Mouse (Mus musculus) brain, adult 2 months (tissue): ENCODE measurements at regions not wholly inside any gene's neighbourhood (a gene's known extent, or its start where the extent isn't known, plus 50 kb on each side); places are given as distances from the start of the nearest gene placed in this dataset.
A peak's percentile ranks its signal among the peaks of the same experiment; 100 is the strongest.

ENCODE experiments used
- DNase-seq: peaks from one replicate; pipeline ENCODE4 v3.0.0; 2011; ENCODE audit warnings: low read depth, low spot score

DNA sequence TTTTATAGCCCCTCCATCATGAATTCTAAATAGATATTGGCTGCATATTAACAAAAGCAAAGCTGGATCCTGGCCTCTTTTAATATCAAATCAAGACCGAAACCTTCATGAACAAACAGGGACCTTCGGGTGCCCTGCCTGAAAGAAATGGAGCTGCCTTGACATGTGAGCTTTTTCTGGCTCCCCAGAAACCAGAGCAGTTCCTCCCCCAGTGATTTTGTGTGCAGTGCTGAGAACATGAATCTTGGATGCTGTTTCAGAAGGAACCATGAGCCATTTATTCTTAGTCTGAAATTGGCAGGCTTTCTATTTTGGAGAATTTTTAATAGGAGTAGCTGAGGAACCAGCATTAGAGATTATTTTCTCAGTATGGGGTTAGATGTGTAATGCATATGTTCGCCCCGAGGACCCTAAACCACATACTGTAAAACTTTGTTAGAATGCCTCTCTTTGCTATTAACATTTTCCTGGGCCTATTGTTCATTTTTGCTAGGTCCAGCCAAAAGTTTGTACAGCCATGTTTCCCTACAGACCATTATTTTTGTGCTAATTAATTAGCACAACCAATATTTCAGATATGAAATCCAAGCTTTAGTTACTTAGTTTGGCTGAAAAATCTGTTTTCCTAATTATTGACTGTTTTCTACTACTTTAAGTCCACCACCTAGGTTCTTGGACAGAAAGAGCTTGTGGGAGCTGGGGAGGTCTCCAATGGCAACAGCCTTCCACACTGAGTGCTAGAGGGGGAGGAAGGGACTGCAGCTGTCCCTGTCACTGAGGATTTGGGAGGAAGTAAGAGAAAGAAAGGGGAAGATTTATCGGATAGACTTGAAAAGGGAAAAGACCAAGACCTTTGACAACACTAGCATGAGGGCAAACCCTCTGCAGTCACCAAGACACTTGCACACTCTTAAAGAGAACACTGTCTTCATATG is 613.0 kb downstream of the Nfib start:
- peak; percentile 75 for DNase-seq

DNA sequence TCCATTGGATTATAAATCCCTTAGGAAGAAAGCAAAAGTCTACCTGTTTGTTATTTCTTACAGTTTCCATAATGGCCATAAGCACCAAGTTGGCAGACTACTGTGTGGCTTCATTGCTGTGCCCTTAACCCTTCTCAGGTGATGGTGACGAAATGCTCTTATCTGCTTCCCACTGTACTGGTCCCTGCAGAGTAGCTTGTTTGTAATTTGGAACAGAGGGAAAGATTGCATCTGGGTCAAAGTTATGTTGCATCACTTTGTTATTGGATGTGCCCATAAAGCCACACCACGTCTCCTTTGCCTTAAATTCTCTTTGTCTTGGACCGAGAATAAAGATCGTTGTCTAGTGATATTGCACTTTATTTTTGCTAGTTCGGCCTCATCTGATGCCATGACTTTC is 615.9 kb downstream of the Nfib start:
- DNase-seq = no peak

DNA sequence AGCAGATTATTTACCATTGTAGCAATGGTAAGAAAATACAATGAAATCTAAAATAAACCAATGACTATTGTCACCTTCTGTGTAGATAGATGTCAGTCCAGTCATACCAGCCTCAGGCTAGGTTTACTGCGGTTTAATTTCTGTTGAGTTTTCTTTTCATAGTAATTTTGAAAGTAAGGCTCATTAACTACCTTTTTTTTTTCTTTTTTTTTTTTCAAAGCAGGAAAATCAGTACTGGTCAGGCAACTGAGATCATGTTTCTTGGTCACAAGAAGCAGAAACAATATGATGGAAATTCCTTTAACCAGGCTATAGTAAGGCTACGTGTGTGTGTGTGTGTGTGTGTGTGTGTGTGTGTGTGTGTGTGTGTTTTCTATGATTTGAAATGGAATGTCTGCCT is 622.0 kb downstream of the Nfib start:
- DNase-seq = no peak

DNA sequence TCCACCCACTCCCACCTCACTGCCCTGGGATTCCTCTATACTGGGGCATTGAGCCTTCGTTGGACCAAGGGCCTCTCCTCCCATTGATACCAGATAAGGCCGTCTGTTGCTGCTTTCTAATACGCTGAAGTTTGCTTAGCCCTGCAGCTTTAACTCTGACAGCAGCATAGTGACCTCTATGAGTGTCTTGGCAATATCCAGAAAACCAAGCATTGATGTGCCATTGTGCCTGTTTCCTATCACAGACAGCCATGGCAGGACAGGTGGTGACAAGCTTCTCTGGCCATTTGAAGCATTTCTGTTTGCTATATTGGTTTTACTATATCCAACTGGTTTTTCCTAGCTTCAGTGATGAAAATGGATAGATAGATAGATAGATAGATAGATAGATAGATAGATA is 625.4 kb upstream of the Mpdz start:
- DNase-seq = no peak

DNA sequence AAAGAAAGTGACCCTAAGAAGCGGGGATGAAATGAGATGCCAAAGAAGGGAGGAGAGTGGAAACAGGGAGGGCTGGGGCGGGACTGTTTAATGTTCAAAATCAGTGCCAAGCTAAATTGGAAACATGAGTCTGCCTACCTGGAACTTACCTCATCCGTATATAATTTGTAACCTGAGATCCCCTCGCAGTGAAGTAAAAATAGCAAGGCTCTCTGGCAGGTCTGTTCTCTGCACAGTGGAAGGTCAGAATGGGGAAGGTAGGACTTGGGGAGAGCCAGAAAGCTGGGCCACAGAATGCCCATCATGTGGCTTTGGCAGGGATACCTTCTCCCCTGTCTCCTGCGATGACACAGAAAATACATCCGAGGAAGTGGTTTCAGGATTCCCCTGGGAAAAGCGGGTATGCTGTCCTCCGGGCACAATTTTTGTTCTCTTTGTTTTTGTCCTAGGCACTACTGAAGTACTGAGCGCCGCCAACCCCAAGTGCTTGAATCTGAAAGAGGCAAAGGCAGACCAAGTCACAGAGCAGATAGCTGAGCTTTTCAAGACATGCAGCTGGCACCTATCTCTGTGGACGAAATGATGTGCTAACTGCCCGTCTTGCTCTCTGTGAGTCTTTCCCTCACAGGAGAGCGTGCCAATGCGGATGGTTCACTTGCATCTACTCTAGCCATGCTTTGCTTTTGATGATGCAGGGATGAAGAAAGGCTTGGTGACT is 623.2 kb upstream of the Mpdz start:
- DNase-seq = peak; percentile 87

DNA sequence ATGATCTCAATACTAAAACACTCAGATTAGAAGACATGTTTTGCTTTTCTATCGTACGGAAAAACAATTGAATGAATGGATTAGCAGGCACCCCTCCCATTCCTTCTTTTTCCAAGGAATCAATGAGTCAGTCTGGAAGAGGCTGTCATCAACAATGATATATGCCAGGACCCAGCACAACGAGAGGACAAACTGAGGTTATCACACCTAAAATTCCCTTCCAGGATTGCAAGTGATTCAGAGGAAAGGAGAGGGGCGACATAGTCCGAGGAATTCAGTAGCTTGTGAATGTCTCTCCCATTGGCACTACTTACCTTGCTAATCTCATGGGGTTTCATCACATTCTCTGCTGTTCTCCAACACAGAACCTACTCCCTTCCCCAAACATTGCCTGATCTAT is 620.1 kb upstream of the Mpdz start:
- no peak for DNase-seq

DNA sequence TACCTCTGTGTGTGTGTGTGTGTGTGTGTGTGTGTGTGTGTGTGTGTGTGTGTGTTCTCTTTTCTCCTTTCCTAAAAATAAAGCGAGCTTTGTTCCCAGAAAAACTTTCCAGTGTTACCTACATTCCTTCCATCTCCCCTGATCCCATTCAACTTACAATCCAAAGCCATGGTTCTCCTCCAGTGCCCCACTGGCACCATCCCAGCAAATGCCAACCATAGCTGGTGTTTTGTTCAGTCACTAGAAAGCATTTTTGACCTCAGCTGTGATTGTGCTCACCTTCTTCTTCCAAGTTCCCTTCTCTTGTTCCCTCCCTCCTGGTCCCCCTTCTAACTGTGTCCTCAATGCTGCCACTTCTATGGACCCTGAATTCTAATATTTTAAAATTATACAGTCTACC is 614.1 kb upstream of the Mpdz start:
- no peak for DNase-seq

DNA sequence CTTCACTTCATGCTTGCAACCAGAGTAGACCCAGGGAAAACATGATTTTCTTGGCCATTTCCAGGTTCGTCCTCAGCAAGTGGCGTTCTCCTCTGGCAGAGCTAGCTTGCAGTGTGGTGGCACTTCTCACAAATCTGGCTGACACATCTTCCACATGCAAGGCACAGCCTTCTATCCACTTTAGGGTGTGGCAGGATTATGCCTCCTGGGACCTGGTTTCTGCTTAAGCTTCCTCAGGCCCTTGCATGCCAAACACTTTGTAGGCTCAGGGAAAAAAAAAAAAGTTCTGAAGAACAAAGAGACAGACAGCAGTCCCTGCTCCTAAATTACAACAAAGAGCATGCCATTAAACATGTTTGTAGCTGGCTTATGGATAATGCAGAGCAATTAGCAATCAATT is 605.6 kb upstream of the Mpdz start:
- no peak for DNase-seq

DNA sequence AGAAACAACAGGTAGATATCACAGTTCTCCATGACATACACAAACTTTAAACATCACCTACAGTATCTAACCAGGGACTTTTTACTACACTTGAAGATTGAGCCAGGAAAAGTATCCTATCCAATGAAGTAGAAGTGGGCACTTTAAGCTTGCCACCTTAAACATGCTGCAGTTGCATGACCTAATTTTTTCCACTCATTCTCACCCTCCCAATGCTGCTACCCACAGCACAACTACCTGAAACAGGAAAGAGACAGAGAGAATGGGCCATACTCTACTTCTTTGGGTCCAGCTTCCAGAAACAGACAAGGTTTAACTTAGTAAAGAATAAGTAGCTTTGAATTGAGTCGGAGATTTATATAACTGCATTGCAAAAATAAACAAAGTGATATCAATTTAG is 594.9 kb upstream of the Mpdz start:
- DNase-seq = no peak

DNA sequence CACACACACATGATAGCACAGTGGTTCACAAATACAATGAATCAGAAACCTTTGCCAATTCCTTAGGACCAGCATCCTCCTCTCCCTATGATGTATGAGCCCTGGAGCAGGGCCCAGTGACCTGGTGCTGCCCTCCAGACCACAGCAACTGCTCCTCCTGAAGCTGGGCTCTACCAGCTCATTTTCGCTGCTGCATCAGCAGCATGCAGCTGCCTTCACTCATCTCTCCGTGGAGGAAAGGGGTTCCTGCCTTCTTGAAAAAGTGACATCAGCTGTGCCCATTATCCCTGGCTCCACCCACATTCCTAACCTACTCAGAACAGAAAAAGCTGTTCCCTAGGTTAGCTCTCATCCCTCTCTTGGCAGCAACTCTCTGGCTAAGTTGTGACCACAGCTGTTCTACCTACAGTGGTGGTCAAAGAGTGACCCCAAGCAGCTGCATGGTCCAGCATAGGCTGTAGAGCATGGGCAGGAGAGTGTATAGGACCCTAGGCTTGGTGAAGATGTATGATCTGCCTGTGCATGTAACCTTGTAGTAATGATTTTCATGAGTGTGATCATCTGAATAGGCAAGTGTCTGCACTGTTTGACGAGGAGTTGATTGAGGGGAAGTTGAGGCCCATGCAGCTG is 592.6 kb upstream of the Mpdz start:
- no peak for DNase-seq

DNA sequence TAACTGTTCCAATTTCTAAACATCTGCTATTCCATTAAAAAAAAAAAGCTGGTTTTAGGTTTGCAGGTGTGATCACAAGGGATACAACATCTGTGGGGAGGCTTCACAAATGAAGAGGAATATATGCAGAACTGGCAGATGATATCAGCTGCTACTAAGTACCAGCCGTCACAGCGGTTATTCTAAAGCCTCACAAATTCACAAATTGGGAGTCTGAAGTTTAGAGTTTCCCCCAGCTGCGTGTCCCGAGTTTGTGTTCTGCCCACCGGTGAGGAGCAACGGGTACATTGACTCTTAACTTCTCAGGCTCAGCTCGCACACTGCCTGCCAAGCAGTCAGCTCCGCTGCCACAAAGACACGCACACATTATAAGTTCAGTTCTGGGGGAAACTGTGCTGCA is 586.6 kb upstream of the Mpdz start:
- DNase-seq = no peak

DNA sequence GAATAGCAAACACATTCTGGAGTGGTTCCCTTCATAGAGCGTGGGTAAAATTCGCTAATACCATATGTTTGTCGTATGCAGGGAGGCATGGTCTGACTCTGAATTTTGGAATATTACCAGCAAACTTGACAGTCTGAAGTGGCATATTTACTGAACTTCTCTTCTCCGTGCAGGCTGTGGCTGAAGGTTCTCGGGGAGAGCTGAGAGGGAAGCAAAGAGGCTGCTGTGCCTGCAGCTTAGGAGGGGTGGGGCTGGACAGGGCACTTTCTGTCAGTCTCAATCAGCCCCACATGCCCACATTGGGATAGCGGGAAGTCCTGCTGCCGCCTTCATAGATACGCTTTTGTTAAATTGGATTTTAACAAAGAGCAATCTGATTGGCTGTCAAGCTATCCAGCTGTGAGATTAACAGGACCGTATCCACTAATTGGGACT is 584.8 kb upstream of the Mpdz start:
- DNase-seq = peak; percentile 28

DNA sequence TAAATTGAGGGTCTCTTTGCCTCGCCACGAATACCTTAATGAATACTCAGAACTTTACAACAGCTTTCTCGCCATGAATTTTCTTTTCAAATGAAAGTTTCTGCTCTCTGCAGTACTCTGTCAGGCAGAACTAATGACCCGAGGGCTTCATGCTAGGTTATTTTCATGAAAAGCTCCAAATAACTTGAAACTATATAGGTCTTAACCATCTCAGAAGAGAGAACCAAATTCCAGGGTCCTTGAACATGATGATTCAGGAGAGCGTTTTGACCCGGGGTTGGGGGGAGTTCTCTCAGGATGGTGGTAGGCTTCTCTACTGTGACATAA is 558.8 kb upstream of the Mpdz start:
- no peak for DNase-seq

DNA sequence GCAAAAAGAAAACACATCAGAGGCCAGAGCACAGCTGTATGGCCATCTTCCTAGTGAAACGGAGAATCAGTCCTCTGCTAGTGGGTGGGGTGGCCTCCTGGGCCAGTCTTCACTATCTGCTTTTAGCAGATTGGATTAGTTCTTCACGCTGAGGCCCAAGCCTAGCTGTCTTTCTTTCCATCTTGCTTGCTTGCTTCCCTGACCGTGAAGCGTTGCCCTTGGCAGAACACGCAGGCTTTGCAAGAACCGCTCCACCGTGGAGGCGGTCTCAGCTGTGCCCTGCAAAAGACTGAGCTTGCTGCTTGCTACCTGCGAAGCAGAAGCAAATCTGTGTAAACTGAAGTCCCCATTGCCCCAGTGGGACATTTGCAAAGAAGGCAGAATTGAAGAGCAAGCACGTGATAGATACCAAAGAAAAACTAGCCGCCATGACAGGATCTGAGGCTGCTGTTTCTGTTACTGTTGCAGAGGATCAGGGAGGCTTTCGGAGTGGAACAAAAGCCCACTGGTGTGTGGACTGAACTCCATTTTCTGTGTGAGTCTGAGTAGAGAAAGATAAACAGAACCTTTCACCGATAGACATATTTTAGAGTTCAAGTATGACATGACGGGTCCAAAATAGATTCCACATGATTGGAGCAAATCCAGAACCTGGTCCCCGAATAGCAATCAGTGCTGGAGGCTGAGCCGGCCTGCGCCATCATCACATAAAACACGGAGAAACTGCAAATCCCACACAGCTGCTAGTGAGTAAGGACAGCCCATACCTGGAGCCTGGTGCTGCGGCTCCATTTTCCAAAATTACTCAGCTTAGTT is 558.2 kb upstream of the Mpdz start:
- peak; percentile 27 for DNase-seq

DNA sequence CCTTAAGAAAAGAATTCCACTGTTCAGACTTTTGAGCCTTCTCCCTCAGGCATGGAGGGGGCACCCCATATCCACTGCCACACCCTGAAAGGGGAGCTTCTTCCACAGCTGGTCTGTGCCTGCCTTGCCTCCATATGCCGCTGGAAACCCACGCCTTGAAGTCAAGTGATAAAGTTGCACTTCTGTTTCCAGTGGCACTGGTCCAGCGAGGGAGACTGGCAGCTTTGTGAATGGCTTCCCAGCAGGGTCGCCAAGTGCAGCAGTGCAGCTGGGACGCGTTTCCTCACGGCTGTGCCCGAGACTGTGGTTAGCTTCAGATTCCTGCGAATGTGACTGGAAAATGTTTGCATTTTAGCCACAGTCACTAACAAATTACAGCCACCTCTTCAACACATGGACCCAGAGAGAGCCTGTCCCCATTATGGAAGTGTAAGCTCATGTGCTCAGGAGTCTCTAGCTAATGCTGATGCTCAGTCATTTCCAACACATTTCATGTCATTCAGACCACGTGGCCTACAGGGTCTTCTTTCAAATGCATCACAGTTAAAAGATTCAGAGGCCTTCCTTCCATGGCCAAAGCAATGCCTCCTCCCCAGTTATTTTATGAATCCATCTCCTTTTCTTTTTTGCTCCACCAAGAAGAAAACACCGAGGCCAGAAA is 557.2 kb upstream of the Mpdz start:
- peak; percentile 51 for DNase-seq

DNA sequence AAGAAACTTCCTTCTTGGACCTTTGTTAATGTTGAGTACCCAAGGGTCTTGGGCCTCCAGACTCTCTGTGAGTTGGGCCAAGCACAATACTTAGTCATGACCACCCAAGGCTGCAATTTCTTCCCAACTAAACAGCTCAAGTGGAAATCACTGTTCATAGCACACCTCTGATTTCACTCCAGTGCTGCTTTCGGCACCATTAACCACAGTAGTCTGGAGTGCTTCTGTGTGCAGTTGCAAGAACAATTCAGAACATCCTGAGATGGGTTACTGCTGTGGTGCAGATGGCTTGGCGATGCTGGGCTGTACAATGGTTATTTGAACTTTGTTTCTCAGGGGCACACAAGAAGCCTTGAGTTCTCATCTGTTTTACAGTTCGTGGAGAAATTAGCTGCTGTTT is 556.5 kb upstream of the Mpdz start:
- no peak for DNase-seq

DNA sequence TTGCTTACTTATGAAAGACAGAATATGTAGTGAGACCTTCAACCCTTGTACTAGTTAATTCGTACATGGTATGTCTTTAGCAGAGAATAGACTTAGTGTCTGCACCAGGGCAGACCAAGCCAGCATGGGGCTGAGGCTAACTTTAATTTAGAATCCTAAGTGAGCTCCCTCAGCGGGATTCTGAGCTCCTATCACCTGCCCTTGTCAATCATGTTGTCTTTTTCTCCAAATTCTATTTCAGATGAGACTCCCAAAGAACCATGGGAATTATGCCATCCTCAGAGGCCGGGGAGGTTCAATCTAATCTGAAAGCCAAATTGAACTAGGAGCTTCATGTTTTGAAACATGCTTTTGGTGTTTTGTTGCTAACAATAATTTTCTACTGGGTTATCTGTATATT is 553.8 kb upstream of the Mpdz start:
- DNase-seq = no peak

DNA sequence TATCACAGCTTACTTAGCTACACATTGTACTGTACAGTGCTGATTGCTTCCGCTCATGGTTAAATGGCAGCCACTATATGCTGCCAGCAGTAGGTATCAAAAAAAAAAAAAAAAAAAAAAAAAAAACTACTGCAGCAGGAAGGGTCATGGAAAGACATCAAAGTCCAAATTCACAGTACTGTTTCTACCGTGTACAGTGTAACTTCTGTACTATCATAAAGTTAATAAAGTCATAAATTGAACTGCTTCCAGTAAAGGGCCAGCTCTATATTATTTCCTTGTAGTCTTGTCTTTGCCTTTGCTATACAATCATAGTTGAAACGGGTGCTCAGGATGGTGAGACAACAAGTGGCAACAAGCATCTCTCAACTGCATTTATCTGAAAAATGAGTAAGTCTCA is 552.6 kb upstream of the Mpdz start:
- no peak for DNase-seq

DNA sequence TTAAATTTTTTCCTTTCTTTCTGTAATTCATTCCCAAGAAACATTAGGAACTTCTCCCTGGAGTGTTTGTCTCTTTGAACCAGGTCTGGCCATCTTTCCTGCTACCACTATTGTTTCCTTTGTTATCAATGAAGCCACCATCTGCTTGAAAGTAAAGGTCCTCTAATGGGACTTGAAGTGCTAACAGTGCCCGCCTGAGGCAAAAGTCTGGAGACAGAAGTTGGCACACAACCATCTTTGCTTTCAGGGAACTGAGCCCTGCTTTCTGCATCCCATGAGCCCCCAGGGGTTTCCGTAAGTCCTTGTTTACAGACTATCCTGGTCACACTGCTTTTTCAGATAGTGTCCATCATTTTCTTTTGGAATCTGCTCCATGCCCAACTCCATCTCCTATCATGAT is 546.2 kb upstream of the Mpdz start:
- no peak for DNase-seq

DNA sequence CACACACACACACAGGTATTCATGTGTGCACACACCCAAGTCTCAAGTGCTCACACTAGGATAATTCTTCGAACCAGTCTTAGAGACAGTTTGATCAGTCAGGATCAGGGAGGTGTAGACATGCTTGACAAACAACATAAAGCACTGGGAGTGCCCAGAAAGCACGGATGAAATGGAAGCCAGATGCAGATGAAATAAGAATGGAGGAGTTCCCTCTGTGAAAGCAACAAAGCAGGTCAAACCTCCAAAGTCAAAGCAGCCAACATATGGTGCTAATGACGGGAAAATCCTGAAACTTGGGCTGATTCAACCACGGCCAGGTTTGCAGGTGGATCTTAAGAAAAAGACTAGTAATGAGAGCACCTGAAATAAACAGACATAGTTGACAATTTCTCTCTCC is 544.0 kb upstream of the Mpdz start:
- DNase-seq = no peak

DNA sequence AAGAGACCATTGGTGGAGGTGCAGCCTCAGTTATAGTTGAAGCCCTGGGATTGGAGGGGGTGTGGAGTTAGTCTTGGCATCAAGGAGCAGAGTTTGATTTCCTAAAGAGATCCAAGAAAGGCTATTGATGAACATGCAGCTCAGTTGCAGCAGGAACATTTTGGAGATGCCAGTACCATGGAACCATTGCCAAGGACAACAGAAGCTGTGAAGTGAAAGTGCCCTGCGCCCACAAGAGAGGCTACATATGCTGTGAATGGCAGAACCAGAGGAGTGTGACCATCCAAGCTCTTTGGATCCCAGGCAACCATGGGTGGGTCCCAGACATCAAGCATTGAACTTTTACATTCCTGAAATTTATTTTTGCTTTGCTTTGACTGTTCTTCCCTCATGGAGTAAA is 539.2 kb upstream of the Mpdz start:
- DNase-seq = peak; percentile 31
